Mouse (Mus musculus) telencephalon, adult 2 months (tissue): ENCODE measurements around the gene Tssk2.

Experiments used
- DNase-seq: peaks from one replicate; pipeline ENCODE4 v3.0.0-alpha.2; 2011; ENCODE audit warnings: low read depth, low spot score

Tssk2 gene

GRCm38 (mm10) chr16:17949421-17949877, 51.0 kb downstream of the Tssk2 start:
- DNase-seq = no peak
